Mouse (Mus musculus) lung, postnatal 25 days (tissue): Measurements from ENCODE around the gene Gm45717.
A peak's percentile ranks its signal among the peaks of the same experiment; 100 is the strongest.
"Not testable (repeated sequence)": the region's sequence is repeated elsewhere in the genome, so short reads cannot be mapped to it uniquely, and the experiment has no call there.

Experiments used
- DNase-seq: peaks from one replicate; pipeline ENCODE4 v3.0.0; 2022; ENCODE audit warnings: low spot score

Gm45717 gene

GRCm38 (mm10) chr7:140955758-140956555, at the start of gene Gm45717, which contains the start of gene Ifitm2:
Gene Gm45717, minus strand, starts transcription at chr7:140955937.
Gene Ifitm2, minus strand, starts transcription at chr7:140955987.
- DNase-seq, result peak; percentile 94

- no peak for DNase-seq
These were observed 47.7 kb upstream of the Gm45717 start for GRCm38 (mm10) chr7:141003248-141004010.

DNA sequence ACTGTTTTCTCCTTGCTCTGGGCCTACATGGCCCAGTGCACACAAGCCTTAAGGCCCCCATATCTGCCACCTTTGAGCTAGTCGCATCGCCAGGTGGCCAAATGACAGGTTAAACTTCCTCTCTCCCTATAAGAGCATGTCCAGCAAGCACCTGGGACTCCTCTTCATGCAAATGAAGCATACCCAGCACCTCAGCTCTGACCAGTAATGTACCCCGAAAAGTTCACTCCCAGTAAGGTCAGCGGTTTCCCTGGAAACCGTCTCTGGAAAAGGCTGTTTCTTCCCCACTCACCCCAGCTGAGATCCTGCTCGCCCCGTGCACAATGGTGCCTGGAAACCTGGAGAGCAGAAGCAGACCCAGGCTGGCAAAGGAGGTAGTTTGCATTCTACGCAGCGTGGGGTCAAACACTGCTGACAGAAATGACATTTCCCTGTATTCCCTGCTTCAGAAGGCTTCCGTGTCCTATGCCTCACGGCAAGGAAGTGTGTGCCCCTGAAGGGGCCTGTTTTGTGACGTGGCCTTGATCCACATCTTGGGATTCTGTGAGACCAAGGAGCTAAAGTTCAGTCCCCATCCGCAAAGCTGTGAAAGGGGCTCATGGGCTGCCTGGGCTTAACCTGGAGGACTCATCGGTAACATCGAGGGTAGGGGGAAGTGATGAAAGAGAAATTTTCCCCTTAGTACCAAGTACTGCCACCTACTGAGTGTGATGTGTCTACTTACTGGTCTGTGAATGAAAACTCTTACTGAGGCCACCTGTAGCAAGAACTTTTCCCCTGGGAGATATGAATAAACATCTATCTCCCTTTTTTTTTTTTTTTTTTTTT, 45.4 kb upstream of the Gm45717 start:
- no peak for DNase-seq

- no peak for DNase-seq
These were observed 43.3 kb upstream of the Gm45717 start for GRCm38 (mm10) chr7:140998853-140999700.

DNA sequence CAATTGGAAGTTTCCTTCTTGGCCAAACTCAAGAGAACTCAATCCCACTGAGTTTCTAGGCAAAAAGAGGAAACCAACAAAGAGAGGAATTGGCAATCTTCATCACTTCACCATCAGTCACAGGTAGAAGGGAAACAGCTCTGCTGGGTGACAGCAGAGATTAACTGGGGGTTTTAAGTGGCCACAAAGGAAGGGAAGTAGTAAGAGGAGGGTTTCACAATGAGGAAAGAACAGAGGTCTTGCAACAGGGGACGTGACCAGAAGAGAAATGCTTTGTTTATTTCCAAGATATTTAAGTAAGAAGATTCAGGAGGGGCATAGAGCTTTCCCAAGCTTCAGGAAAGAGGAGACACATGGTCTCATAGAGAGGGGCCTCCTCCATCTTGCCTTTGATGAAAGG, 42.1 kb upstream of the Gm45717 start:
- peak; percentile 16 for DNase-seq

DNA sequence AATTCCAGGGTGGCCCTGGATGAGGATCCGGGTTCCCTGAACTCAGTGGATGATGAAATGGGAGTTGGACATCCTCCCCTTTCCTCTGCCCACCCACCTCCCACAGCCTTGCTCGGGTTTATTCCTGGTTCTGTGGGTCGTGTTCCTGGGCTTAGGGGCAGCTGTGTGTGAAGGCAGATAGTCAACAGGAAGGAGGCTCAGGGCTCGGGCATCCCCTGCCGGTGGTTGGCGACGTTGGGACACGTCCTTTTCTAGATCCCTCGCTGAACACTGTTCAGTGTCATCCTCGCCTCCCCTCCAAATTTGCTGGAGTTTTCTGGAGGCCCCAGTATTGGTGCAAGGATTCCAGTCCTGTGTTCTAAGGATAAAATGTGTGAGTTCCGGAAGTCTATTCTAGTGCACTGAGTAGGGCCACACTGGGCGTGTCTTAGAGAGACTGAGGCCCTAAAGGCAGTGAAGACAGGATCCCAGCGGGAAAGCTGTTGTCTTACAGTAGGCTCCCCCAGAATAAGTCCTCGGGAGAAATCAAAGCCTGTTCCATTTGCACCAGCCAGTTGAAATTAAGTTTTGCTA, 35.5 kb upstream of the Gm45717 start:
- no peak for DNase-seq

DNA sequence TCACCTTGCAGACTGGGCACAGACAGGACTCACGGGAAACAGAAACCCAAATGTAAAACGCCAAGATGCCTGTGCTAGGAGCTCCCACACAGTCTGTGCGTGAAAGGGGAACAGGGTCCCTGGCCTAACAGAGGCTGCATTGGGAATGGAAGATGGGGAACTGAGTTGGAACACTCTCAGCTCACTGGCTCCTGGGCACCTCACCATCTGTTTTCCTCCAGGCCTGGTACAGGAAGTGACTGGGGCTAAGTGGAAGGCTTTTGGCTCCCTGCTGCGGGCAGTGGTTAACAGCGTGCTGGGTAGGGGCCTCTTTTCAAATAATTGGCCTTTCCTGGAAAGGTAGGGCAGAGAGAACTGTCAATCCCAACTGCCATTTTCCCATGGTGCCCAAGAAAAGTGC, 34.9 kb upstream of the Gm45717 start:
- DNase-seq, result no peak

DNA sequence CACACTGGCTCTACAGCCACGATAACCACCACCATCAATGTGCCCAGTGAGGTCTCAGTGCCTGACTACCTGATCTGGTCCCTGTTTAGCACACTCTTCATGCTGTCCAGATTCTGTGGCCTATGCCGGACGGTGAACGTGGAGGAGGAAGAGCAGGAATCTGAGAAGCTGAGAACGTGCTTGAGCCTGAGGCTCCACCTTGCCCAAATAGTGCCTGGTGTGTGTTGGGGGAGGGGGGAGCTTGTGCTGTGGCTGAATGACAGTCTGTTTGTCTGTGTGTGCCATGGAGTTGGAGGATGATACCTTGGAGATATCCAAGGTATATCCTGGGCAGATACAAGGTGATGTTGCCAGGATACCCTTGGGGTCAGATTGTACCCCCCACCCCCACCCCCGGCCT, 34.4 kb upstream of the Gm45717 start:
- no peak for DNase-seq

DNA sequence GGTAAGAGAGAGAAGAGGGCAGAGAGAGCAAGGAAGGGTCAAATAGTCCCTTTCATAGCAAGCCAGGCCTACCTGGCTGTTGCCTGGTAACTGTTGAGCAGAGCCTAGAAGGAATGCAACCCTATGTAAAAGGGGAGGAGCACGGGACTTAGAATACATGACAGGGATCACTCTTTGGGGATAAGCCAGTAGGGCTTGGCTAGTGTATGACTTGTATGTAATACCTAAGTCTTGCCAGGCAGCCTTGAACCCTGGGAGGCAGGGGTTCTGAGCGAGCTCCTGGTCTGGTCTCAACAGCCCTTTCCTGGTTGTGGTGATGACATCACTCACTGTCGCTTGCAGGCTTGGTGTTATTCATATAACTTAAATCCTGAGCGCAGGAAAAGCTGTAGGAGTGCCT, 33.3 kb upstream of the Gm45717 start:
- no peak for DNase-seq

- DNase-seq, result no peak
These were observed 31.7 kb upstream of the Gm45717 start for GRCm38 (mm10) chr7:140987182-140988138.

- DNase-seq, result no peak
These were observed 27.2 kb upstream of the Gm45717 start for GRCm38 (mm10) chr7:140982971-140983370.

GRCm38 (mm10) chr7:140981704-140982103, 26.0 kb upstream of the Gm45717 start:
- no peak for DNase-seq

- not testable (repeated sequence) for DNase-seq
These were observed 21.0 kb upstream of the Gm45717 start for GRCm38 (mm10) chr7:140976720-140977119.

GRCm38 (mm10) chr7:140975465-140975864, 19.7 kb upstream of the Gm45717 start:
- DNase-seq, result no peak

- DNase-seq, result no peak
These were observed 19.2 kb upstream of the Gm45717 start for GRCm38 (mm10) chr7:140974940-140975339.

- no peak for DNase-seq
These were observed 17.8 kb upstream of the Gm45717 start for GRCm38 (mm10) chr7:140973396-140974165.

DNA sequence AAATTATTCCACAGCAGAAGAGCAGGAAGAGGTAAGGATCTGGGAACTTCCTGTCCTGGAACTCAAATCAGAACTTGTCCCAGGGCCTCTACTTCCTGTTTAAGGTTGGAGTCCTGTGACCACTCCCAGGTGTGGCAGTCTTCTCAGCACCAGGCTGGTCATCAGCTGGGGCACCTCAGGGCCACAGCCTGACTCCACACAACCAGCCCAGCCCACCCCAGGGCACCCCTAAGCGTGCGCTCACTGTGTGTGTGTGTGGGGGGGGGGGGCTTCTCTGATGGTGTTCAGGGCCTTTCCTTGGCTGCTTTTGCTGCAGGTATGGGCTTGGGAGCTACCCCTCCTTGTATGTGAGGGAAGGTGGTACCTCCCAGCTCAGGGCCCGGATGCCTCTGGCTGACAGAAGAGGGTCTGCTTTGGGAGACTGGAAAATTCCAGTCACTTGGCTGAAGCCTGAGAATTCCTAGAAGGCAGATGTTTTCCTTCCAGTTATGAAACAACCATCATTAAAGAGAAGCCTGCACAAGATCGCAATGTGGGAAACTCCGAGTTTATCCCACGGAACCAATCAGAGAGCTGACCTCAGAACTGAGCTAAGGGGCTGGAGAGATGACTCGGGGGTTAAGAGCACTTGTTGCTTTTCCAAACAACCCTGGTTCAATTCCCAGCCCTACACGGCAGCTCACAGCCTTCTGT, 15.9 kb upstream of the Gm45717 start:
- peak; percentile 72 for DNase-seq

DNA sequence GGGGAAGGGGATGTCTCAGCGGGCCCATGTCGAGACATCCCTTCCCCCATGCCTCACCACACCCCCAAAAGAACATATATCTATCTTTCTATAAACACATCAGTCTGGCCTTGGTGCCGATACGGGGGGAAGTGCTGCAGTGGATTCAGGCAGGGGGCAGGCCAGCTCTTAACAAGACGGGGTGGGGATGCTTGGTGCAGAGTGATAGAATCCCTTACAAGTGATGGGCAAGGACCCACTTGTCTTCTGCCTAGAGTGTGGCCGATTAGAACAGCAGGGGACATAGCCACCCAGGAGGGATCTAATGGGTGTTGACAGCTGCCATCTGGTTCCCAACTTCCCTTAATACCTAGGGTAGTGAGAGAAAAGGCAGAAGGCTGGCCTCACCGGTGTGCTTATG, 15.2 kb upstream of the Gm45717 start:
- DNase-seq, result no peak
